8 mouse cellular contexts compared by ENCODE assay signal in genomic region chr1:74124021-74124981, GRCm38 (mm10). TPM values are rescaled to one million over a fixed set of nuclear protein-coding genes. Genes with fewer than 3 reads are reported as not detected.
DNase-seq lines count a peak whose midpoint lies in the region; ATAC-seq lines count a peak whose summit lies in the region.

TSS of gene Tns1 (minus strand) at chr1:74124449.

- peak within 1 kb of the TSS; percentile 87 for H3K4me2 ChIP-seq in forebrain, embryonic 14.5 days (ENCODE audit: low read length)

- peak; percentile 65 for ATAC-seq in forebrain, embryonic 14.5 days
- ATAC-seq in hematopoietic stem cell, adult 5-6 weeks (replicated peaks in 1 of 2; ENCODE audit: insufficient read depth in 1 of 2, low FRiP score in 2 of 2, low TSS enrichment in 1 of 2, low read depth in 1 of 2, poor library complexity in 2 of 2, severe bottlenecking in 2 of 2) = peak; percentile 18 to 50; a peak in 2 of 4 replicates

- H3K36me3 ChIP-seq in forebrain, embryonic 14.5 days (ENCODE audit: control insufficient read depth, insufficient read depth, low read length) = no peaks in the 10 kb centered on the region

- WGBS in forebrain, embryonic 14.5 days = 1% methylated on average over 83 of the region's 84 CpGs

- peaks cover 11% of the 10 kb centered on the region; the same call in 1 of the 2 replicates for H3K4me1 ChIP-seq in forebrain, embryonic 14.5 days (ENCODE audit: control insufficient read depth, insufficient read depth, low read length)

- H3K9ac ChIP-seq in forebrain, embryonic 14.5 days (ENCODE audit: low read length) = peak within 1 kb of the TSS; percentile 67

- no peak within 1 kb of the TSS for H3K27ac ChIP-seq in forebrain, embryonic 14.5 days (ENCODE audit: low read depth, low read length)

- H3K9me3 ChIP-seq in forebrain, embryonic 14.5 days (replicated peaks; ENCODE audit: control insufficient read depth, low read length) = no peaks in the 10 kb centered on the region

- H3K4me3 ChIP-seq in forebrain, embryonic 14.5 days (ENCODE audit: low read depth, low read length) = peak within 1 kb of the TSS; percentile 46

- H3K27me3 ChIP-seq in forebrain, embryonic 14.5 days (replicated peaks; ENCODE audit: control insufficient read depth, insufficient read depth, low read length) = no peaks in the 10 kb centered on the region

- DNase-seq in CD4-positive, CD25-positive, alpha-beta regulatory T cell, adult 2 months (ENCODE audit: low read depth, low spot score) = peak; percentile 72
- DNase-seq in adrenal gland, adult (ENCODE audit: inconsistent age in 2 of 2, low spot score in 1 of 2) = peak; percentile 79 to 82
- DNase-seq in forebrain, embryonic 14.5 days (ENCODE audit: low spot score) = peak; percentile 62
- DNase-seq in layer of hippocampus, postnatal 14 days (ENCODE audit: low spot score in 2 of 2) = no peak
- peak; percentile 63 for DNase-seq in lung, postnatal 14 days
- peak; percentile 83 for DNase-seq in retina, postnatal 1 day
- no peak for DNase-seq in cerebellum, adult 11-12 months

RNA-seq across cellular contexts. Expression of gene Tns1, which starts in this region (rescaled TPM):
- 7.7 and 9.4 TPM in 2 replicates for polyA plus RNA-seq in forebrain, embryonic 14.5 days (2014; fragmentation: Nextera tagmentation; extraction: Ambion mirVana)
- total RNA-seq in hematopoietic stem cell, adult 5-6 weeks (2017) = 16.1 and 39.1 TPM in 2 replicates
- total RNA-seq in layer of hippocampus, postnatal 14 days (2021) = 10 to 100 TPM; 49.6 to 52.2 TPM

Comparison
In these comparisons a context has a peak if more than half of its experiments do, and no peak if none do; other contexts are left out.
1. DNase-seq: peak in CD4-positive, CD25-positive, alpha-beta regulatory T cell, adult 2 months (single experiment), adrenal gland, adult (2 of 2), forebrain, embryonic 14.5 days (single experiment), lung, postnatal 14 days (single experiment) and retina, postnatal 1 day (single experiment); none in layer of hippocampus, postnatal 14 days (0 of 2) and cerebellum, adult 11-12 months (single experiment).